Mouse (Mus musculus): ENCODE data around the gene Lrmp.

DNA sequence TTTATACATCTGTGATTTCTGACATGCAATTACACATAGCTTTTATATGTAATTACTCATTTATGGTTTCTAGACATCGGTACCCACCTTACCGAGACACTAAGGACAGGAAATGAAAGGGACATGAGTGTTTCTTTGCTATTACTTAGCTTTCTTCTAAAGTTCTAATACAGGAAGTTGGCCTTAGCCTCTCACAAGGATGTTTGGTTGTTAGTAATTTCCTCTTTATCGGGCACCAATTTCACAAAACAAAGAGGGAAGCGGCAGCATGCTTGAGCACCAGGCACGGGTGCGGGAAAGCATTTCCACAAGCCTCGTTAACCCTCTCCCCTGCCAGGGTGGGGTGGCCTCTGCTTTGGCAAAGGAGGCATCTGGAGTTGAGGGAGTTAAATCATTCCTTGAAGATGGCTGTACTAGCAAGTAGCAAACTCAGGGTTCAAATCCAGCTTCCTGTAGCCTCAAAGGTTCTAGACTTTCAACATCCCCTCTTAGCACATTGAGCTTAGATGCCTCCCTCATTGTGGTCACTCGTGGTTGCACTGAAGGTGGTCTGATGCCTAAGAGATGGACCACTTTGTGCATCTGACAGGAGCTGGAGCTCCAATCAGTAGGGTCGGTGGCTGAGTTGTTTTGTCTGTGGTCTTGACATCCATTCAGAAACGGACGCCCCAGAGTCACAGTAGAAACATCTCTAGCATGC, 24.5 kb downstream of the Lrmp start:
- TF ChIP-seq CTCF (IDR thresholded peaks at IDR 0.05; ENCODE audit: low read depth, low read length) = no peak
- no peak for TF ChIP-seq GATA1 (IDR thresholded peaks at IDR 0.05; ENCODE audit: borderline replicate concordance, low read length)
- TF ChIP-seq TAL1 (conservative IDR thresholded peaks at IDR 0.05; ENCODE audit: low read depth, low read length) = no peak
- TF ChIP-seq GATA2 (IDR thresholded peaks at IDR 0.05; ENCODE audit: borderline replicate concordance, low read depth, low read length) = no peak
- no peak for TF ChIP-seq POLR2AphosphoS5 (IDR thresholded peaks at IDR 0.05; ENCODE audit: insufficient replicate concordance, low read depth, low read length)
